Mouse (Mus musculus): ENCODE data around the gene Nhsl1. TPM values are rescaled to one million over a fixed set of nuclear protein-coding genes. Genes with fewer than 3 reads are reported as not detected.
A peak's percentile ranks its signal among the peaks of the same experiment; 100 is the strongest.
"Not testable (repeated sequence)": the region's sequence is repeated elsewhere in the genome, so short reads cannot be mapped to it uniquely, and the experiment has no call there.

Nhsl1 gene
- total RNA-seq, 2 experiments from 2014 or later: 4.4 to 5.7 TPM

- no peak for DNase-seq
- intact Hi-C loops (cut with DNase I): no loop called here
These were observed 203.8 kb downstream of the Nhsl1 start for GRCm38 (mm10) chr10:18522556-18522955.

GRCm38 (mm10) chr10:18525311-18525710, 206.5 kb downstream of the Nhsl1 start:
- no peak for DNase-seq
- intact Hi-C loops (cut with DNase I): no loop called here

GRCm38 (mm10) chr10:18525726-18526125, 206.9 kb downstream of the Nhsl1 start:
- intact Hi-C loops (cut with DNase I): no loop called here
- no peak for DNase-seq

GRCm38 (mm10) chr10:18526184-18526850, 207.5 kb downstream of the Nhsl1 start:
- DNase-seq: no peak
- intact Hi-C loops (cut with DNase I): no loop called here

- intact Hi-C loops (cut with DNase I): loop anchor here (1.0 kb wide), 1 partner anchor 74 kb away; no protein-coding TSS in a partner anchor
- DNase-seq: no peak
These were observed 208.3 kb downstream of the Nhsl1 start for GRCm38 (mm10) chr10:18526851-18527675.

- DNase-seq: no peak
- intact Hi-C loops (cut with DNase I): loop anchor here (1.0 kb wide), 2 partner anchors 74 to 136 kb away; no protein-coding TSS in a partner anchor
These were observed 209.0 kb downstream of the Nhsl1 start for GRCm38 (mm10) chr10:18527766-18528165.

- intact Hi-C loops (cut with DNase I): loop anchor here (1.0 kb wide), 1 partner anchor 137 kb away; no protein-coding TSS in a partner anchor
- no peak for DNase-seq
These were observed 209.7 kb downstream of the Nhsl1 start for GRCm38 (mm10) chr10:18528475-18528874.

GRCm38 (mm10) chr10:18529177-18529576, 210.4 kb downstream of the Nhsl1 start:
- intact Hi-C loops (cut with DNase I): no loop called here
- no peak for DNase-seq

- no peak for DNase-seq
- intact Hi-C loops (cut with DNase I): no loop called here
These were observed 211.4 kb downstream of the Nhsl1 start for GRCm38 (mm10) chr10:18530161-18530560.

- intact Hi-C loops (cut with DNase I): no loop called here
- DNase-seq: no peak
These were observed 213.5 kb downstream of the Nhsl1 start for GRCm38 (mm10) chr10:18532293-18532692.

GRCm38 (mm10) chr10:18536889-18537288, 218.1 kb downstream of the Nhsl1 start:
- intact Hi-C loops (cut with DNase I): no loop called here
- DNase-seq: no peak

- DNase-seq: no peak
- intact Hi-C loops (cut with DNase I): no loop called here
These were observed 226.5 kb downstream of the Nhsl1 start for GRCm38 (mm10) chr10:18545309-18545708.

- peak; percentile 57 to 61 for DNase-seq
- intact Hi-C loops (cut with DNase I): no loop called here
These were observed 227.0 kb downstream of the Nhsl1 start, which contains the start of gene Hebp2 for GRCm38 (mm10) chr10:18545813-18546235. Gene Hebp2 (minus strand): TSS chr10:18546076.

GRCm38 (mm10) chr10:18547381-18547780, 228.6 kb downstream of the Nhsl1 start:
- intact Hi-C loops (cut with DNase I): no loop called here
- DNase-seq: no peak

GRCm38 (mm10) chr10:18549321-18550216, 230.8 kb downstream of the Nhsl1 start:
- DNase-seq: no peak
- intact Hi-C loops (cut with DNase I): no loop called here

GRCm38 (mm10) chr10:18559076-18559475, 240.3 kb downstream of the Nhsl1 start:
- intact Hi-C loops (cut with DNase I); DNase-seq: not testable (repeated sequence)

- DNase-seq: no peak
- intact Hi-C loops (cut with DNase I): loop anchor here (10.0 kb wide), 1 partner anchor 283 kb away; the partner anchor contains the start of gene Perp
These were observed 242.7 kb downstream of the Nhsl1 start for GRCm38 (mm10) chr10:18561445-18561844.

- intact Hi-C loops (cut with DNase I): loop anchor here (1.0 to 10.0 kb wide), 3 partner anchors 37 to 342 kb away; partner anchors contain the start of gene Perp
- DNase-seq: no peak
These were observed 244.2 kb downstream of the Nhsl1 start for GRCm38 (mm10) chr10:18562940-18563339.

- no peak for DNase-seq
- intact Hi-C loops (cut with DNase I): no loop called here
These were observed 253.8 kb downstream of the Nhsl1 start for GRCm38 (mm10) chr10:18572581-18572980.

All from gastrocnemius, postnatal 36 days (tissue).